Mouse (Mus musculus) brain, adult 2 months (tissue): ENCODE data around the gene Clpsl2.
A peak's percentile ranks its signal among the peaks of the same experiment; 100 is the strongest.

ENCODE experiments used
- DNase-seq: peaks from one replicate; pipeline ENCODE4 v3.0.0; 2011; ENCODE audit warnings: low read depth, low spot score

Clpsl2 gene

GRCm38 (mm10) chr17:28557772-28558171 is 8.6 kb downstream of the Clpsl2 start:
- DNase-seq, result no peak

DNA sequence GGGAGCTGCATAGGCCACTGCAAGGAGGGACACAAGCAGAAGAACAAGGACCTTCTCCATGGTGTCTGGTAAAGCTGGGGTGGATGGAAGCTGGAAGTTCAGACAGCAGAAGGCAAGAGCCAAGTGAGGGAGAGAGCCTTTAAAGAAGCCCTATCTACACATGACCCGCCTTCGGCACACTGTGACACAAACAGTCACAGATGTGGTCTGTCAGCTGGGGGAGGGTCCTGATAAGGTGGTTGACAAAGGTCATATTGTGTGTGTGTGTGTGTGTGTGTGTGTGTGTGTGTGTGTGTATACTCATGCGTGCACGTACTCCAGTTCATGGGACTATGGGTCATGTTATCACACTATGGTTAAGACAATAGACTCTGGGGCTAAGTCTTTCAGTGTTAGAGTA is 11.4 kb downstream of the Clpsl2 start, which contains the start of gene Clps:
Gene Clps, minus strand, starts transcription at position 169 of the 400 bp plus-strand sequence.
- no peak for DNase-seq

DNA sequence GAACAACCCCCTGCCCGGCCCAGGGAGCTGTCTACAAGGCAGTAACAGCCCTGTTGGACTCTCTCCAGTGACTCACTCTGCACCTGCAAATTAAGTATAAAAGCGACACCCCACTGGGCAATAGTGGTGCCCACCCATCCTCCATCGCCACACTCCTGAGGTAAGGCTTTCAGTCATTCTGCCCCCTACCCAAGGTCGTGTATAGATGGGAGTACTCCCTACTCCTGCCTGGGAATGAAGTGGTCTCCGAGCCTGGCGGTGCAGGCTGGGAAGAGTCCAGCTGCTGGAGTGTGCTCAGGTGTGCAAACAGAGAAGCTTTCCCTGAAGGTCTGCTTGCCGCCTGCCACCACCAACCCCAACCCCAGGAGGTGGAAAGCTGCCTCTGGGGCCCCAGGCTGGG is 12.4 kb downstream of the Clpsl2 start:
- no peak for DNase-seq

DNA sequence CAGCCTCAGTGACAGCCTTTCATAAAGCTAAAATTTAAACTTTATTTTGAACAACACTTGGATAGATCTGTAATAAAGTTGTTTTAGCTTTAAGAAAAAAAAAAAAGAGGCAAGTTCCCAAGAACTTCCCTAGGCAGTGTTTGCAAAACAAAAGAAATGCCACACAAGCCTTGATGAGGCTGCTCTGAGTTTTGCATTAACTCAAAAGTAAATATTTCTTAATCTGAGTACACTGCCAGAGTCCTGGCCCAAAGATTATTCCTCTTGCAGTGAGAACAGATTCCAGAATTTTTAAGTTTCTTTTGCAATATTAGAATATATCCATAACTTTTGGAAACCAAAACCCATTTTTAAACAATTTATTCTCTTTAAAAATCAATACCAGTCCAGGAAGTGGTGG is 16.0 kb downstream of the Clpsl2 start:
- no peak for DNase-seq

DNA sequence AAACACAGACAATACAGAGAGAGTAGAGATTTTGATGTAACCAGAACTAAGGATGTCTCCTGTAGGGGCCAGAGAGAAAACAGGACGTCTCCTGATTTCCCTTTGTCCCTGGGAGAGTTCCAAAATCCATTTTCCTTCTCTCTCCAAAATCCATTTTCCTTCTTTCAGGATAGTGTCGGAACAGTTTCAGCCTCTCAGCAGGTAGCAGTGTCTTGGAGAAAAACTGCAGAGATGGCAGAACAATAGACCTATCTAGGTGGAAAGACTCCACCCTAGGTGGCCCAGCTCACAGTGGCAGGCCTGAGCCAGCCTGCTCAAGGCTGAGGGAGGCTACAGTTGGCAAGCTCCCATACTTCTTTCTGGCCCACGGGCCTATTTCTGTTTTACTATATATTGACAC is 18.3 kb downstream of the Clpsl2 start:
- no peak for DNase-seq

- no peak for DNase-seq
These were observed 22.7 kb downstream of the Clpsl2 start for GRCm38 (mm10) chr17:28571868-28572267.

DNA sequence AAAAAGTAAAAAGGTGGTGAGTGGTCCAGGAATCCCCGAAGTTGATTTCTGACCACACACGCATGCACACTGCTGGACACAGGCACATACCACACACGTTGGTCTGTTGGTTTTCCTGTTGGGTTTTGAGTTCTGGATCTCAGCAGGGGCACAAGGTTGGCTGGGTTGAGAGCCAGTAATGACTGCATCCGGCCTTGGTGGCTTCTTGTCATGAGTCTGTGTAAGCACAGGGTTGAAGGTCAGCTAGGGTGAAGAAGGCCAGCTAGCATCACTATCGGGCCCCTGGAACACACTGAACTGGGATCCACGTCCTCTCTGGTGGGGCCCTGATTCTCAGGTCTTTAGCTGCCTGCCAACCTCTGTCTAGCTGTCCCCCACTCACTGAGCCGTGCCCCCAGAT is 23.3 kb downstream of the Clpsl2 start:
- no peak for DNase-seq

DNA sequence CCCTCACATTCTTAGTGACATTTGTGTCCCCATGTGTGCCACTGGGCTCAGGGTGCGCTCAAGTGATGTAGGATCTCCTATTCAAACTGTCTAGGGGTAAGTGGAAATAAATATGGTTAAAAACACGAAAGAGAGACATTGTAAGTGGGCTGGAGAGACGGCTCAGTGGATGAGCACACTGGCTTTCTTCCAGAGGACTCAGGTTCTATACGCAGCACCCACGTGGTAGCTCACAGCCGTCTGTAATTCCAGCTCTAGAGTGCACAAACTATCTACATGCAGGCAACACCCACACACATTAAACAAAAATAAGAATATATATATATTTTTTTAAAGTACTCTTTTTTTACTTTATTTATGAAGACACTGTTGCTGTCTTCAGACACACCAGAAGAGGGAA is 23.7 kb downstream of the Clpsl2 start:
- DNase-seq, result peak; percentile 56

- peak; percentile 58 for DNase-seq
These were observed 26.3 kb downstream of the Clpsl2 start, which contains the start of gene Lhfpl5 for GRCm38 (mm10) chr17:28575244-28576125. TSS of gene Lhfpl5 (plus strand) at chr17:28575641.

GRCm38 (mm10) chr17:28580396-28580795 is 31.2 kb downstream of the Clpsl2 start:
- DNase-seq, result no peak

- no peak for DNase-seq
These were observed 31.8 kb downstream of the Clpsl2 start for GRCm38 (mm10) chr17:28581056-28581455.

GRCm38 (mm10) chr17:28586509-28586908 is 37.3 kb downstream of the Clpsl2 start:
- DNase-seq, result no peak

GRCm38 (mm10) chr17:28588591-28588990 is 39.4 kb downstream of the Clpsl2 start:
- no peak for DNase-seq

DNA sequence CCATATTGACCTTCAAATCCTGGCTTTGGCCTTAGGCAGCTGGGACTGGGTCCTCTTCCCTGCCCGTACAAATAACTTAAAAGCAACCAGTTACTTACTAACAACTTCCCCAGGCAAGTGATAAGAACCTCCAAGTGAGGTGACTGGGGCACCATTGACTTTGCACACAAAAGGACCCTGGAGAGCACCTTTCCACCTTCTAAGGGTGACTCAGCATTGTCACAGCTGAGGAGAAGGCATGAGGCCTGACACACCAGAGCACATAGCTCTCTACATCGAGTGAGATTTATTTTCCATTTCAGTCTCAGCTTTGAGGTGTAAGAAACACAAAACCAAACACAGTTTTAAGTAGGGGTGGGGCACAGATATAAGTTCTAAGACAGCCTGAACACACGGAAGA is 41.4 kb downstream of the Clpsl2 start:
- DNase-seq, result no peak

DNA sequence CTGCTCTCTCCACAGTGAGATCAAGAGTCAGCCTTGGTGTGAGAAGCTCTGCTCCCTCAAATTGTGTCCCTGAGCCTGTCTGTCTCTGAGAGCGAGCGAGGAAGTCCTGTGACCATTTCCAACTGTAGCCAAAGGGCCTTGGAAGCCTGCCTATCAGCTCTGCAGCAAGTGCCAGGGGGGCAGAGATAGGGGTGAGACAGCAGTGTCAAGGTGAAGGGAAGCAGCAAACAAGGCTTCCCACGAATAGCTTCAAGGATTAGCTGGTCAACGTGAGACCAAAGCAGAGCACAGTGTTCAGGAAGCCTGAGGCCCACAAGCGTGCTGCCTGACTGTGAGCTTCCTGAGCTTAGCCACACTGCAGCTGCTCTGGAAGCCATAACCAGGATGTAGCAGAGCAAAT is 42.3 kb downstream of the Clpsl2 start:
- DNase-seq, result no peak

DNA sequence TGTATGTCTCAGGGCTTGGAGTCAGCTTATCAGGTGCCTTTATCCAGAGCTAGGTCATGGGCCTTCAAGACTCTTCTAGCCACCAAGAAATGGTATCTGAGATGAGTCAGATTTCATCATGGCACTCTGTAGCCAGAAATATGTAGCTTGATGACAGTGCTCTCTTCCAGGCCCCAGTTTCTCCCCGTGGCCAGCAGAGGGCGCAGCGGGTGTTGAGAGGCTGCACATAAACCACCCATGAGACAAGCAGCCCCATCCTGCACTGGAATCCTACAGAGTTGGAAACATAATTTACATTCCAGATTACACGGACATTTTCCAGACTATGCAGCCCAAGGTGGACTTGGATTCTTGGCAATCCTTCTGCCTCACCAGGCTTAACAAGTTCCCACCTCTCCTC is 43.8 kb downstream of the Clpsl2 start:
- DNase-seq, result peak; percentile 84

DNA sequence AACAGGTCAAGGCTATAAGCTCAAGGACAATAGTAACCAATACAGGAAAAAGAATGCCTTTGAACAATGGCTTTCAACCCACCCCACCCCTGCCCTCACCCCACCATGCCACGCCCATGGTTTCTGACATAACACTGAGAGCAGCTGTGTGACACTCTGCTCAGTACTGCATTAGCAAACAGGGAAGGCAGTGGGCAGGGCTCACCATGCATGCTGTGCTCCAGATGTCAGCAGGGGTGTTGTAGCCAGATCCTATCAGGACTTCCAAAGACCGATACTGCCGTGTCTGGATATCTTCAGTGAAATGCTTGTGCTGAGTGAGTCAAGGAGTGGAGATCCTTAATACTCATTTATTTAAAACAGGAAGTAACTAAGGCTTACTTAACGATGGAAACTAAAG is 44.8 kb downstream of the Clpsl2 start:
- no peak for DNase-seq

DNA sequence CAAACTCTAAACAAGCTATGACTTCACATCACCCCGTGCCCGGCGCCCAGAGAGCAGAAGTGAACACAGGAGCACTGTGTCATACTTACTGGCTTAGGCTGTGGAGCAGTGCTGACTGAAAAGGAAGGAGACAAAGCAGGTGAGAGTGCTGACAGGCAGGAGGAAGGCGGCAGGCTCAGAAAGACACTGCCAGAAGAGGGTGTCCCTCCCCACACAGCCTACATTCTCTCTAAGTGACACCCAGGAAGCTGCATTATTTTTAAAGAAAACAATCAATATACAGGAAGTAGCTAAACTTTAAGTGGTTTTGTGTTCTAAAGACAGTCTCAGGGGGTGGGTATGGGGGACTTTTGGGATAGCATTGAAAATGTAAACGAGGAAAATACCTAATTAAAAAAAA is 51.6 kb downstream of the Clpsl2 start:
- no peak for DNase-seq

DNA sequence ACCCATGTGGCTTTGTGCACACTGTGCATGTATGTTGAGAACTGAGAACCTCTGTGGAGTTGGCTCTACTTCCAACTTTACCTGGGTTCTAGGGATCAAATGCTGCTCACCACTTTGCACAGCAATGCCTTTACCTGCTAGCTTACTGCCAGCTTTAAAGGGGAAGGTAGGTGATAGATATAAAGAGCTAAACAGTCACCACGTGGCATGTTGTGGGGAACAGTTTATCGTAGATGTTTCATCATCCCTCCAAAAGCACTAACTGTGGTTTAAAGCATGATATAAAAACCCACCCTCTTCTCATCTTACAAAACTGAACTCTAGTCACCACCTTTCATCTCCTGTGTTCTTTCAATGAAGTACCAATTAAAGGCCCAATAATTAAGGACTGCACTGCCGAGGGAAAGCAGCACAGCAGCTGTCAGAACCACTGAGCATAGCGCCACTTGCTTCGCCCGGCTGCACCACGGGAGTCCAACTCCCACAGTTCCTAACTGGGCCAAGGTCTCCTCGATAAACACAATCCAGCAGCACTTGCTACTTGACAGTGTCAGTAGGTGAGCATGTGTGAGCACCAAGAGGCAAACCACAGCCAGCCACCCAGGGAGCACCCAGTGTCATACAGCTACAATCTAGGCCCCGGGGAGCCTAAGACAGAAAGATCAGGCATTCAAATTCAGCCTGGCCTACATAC is 52.5 kb downstream of the Clpsl2 start:
- peak; percentile 44 for DNase-seq
